Mouse (Mus musculus) C2C12 (cell line): ENCODE data around the gene Efna2.

Experiments
- CEBPB ChIP-seq: IDR thresholded peaks from one replicate; pipeline ENCODE4 v1.6.1; 2011; ENCODE audit warnings: low read depth, mild to moderate bottlenecking, control low read depth, moderate library complexity
- CTCF ChIP-seq: IDR thresholded peaks from one replicate; pipeline ENCODE4 v1.5.1; 2011; ENCODE audit not compliant: control insufficient read depth, insufficient read depth, insufficient read length
- FOSL1 ChIP-seq: IDR thresholded peaks from one replicate; pipeline ENCODE4 v1.8.0; 2011; ENCODE audit warnings: mild to moderate bottlenecking, low read length; ENCODE audit not compliant: poor library complexity, insufficient read depth, severe bottlenecking
- MAX ChIP-seq: IDR thresholded peaks from one replicate; pipeline ENCODE4 v1.6.1; 2011; ENCODE audit warnings: mild to moderate bottlenecking, control low read depth
- MYOD1 ChIP-seq: IDR thresholded peaks from one replicate; pipeline ENCODE4 v1.6.1; 2011; ENCODE audit warnings: low read depth; ENCODE audit not compliant: control insufficient read depth, insufficient read length
- MYOG ChIP-seq: IDR thresholded peaks from one replicate; pipeline ENCODE4 v1.6.1; 2011; ENCODE audit not compliant: control insufficient read depth, insufficient read length; ENCODE audit errors: extremely low read depth
- USF1 ChIP-seq: IDR thresholded peaks from one replicate; pipeline ENCODE4 v1.6.1; 2011; ENCODE audit warnings: low read depth, mild to moderate bottlenecking, control low read depth, moderate library complexity

DNA sequence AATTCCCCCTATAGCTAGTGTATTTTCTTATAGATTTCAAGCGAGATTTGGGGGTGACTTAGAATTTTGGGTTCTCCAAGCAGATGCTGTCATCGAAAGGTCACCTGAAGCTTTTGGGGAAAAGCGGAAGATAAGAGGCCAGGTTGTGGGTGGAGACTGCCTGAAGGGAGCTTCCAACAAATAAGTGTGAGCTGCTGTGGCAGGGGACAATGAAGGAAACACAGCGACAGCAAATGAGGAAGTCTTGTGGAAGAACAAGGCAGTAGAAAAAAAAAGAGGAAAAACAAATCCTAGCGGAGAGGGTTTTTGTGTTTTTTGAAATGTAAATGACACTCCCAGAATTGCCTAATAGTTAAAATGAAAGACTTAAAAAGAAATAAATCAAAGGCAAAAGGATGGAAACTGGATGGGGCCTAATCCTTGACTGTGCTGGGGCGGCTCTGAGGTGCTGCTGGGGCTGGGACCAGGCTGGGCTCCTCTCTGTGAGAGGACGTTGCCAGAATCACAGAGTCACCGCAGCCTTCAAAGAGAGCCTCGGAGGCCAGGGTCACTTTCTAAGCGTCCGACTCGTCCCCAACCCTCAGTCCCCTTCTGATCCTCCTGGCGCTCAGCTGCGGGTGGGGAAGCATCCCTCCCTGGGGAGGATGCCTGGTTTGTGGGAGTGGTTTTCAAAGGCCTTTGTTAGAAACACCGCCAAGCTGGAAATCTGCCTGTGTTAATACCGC, 35.9 kb downstream of the Efna2 start:
- TF ChIP-seq CTCF, result no peak
- TF ChIP-seq CEBPB, result no peak
- no peak for TF ChIP-seq MYOD1
- TF ChIP-seq FOSL1, result no peak
- TF ChIP-seq MAX, result no peak
- TF ChIP-seq USF1, result no peak
- no peak for TF ChIP-seq MYOG
